Comparison of ENCODE assay signal across 8 mouse cellular contexts in the genomic region with DNA sequence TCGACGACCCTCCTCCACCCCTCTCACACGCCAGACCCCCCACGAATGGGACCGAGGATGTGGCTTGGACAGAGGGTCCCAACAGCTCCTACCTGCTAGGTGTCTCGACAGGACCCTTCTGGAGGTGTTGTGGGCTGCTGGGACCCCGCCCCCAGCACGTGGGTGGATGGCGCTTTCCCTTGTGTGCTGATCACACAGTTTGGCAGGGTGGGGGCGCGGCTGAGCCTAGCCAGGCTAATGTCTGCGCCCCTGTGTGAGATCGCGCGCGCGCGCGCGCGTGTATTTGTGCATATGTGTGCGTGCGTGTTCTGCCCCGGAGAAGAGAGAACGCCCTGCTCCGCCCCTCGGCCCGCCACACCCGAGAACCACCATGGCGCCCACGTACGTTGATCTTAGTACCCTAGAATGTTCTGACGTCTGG. TPM values are rescaled to one million over a fixed set of nuclear protein-coding genes. Genes with fewer than 3 reads are reported as not detected.
DNase-seq lines count a peak whose midpoint lies in the region; ATAC-seq and TF ChIP-seq lines count a peak whose summit lies in the region.

A gene (minus strand): TSS at position 321 of the 421 bp plus-strand sequence.

- H3K9ac ChIP-seq in heart, embryonic 14.5 days (ENCODE audit: low read length) = peak within 1 kb of the TSS; percentile 17; the same call in 1 of the 2 replicates
- peak within 1 kb of the TSS; percentile 71 for H3K9ac ChIP-seq in forebrain, embryonic 14.5 days (ENCODE audit: low read length)
- no peak within 1 kb of the TSS; the same call in 1 of the 2 replicates for H3K9ac ChIP-seq in stomach, postnatal 0 days (ENCODE audit: low read length)

- H3K4me1 ChIP-seq in heart, embryonic 14.5 days (ENCODE audit: control insufficient read depth in 2 of 2, insufficient read depth in 2 of 2, low read length in 2 of 2) = peaks cover 10% of the 10 kb centered on the region in 2 experiments; a peak in 2 of 4 replicates
- H3K4me1 ChIP-seq in forebrain, embryonic 14.5 days (ENCODE audit: control insufficient read depth, insufficient read depth, low read length) = peaks cover 6% of the 10 kb centered on the region
- no peaks in the 10 kb centered on the region for H3K4me1 ChIP-seq in stomach, postnatal 0 days (replicated peaks; ENCODE audit: control insufficient read depth, insufficient read depth)

- peak within 1 kb of the TSS; percentile 62 for H3K4me2 ChIP-seq in heart, embryonic 14.5 days (ENCODE audit: low read length)
- H3K4me2 ChIP-seq in forebrain, embryonic 14.5 days (ENCODE audit: low read length) = peak within 1 kb of the TSS; percentile 75
- H3K4me2 ChIP-seq in stomach, postnatal 0 days (replicated peaks; ENCODE audit: low read depth) = peak within 1 kb of the TSS; percentile 53

- 6% methylated on average over 33 of the region's 33 CpGs for WGBS in heart, embryonic 14.5 days
- WGBS in forebrain, embryonic 14.5 days = 3% methylated on average over 33 of the region's 33 CpGs
- WGBS in stomach, postnatal 0 days = 5% methylated on average over 31 of the region's 33 CpGs

- no peak within 1 kb of the TSS for H3K27ac ChIP-seq in heart, embryonic 14.5 days (replicated peaks in 1 of 2; ENCODE audit: control insufficient read depth in 1 of 2, insufficient read depth in 1 of 2, low read depth in 2 of 2, low read length in 2 of 2)
- peak within 1 kb of the TSS; percentile 76 for H3K27ac ChIP-seq in forebrain, embryonic 14.5 days (ENCODE audit: low read depth, low read length)
- no peak within 1 kb of the TSS for H3K27ac ChIP-seq in stomach, postnatal 0 days (replicated peaks)

- 0 out of 2 replicates have a peak, but pooled peaks have one; percentile 18 for ATAC-seq in heart, embryonic 14.5 days (ENCODE audit: insufficient number of reproducible peaks, insufficient read depth, low FRiP score, low read depth)
- ATAC-seq in forebrain, embryonic 14.5 days = peak; percentile 79
- ATAC-seq in megakaryocyte-erythroid progenitor cell, adult 5-6 weeks (replicated peaks; ENCODE audit: low FRiP score, low TSS enrichment, poor library complexity, severe bottlenecking) = peak; percentile 26
- peak; percentile 58 for ATAC-seq in stomach, postnatal 0 days (ENCODE audit: low FRiP score, low TSS enrichment)

- no peak for TF ChIP-seq EP300 in stomach, postnatal 0 days (optimal IDR thresholded peaks at IDR 0.05)

- H3K4me3 ChIP-seq in heart, embryonic 14.5 days (ENCODE audit: control insufficient read depth in 1 of 2, insufficient read depth in 1 of 2, low read depth in 1 of 2, low read length in 2 of 2) = peak within 1 kb of the TSS; percentile 14 to 27
- H3K4me3 ChIP-seq in forebrain, embryonic 14.5 days (ENCODE audit: low read depth, low read length) = peak within 1 kb of the TSS; percentile 45
- H3K4me3 ChIP-seq in stomach, postnatal 0 days (ENCODE audit: low read depth, low read length) = peak within 1 kb of the TSS; percentile 24

- H3K27me3 ChIP-seq in heart, embryonic 14.5 days (ENCODE audit: control insufficient read depth, insufficient read depth, low read length) = peaks cover 13% of the 10 kb centered on the region; the same call in 1 of the 2 replicates
- H3K27me3 ChIP-seq in forebrain, embryonic 14.5 days (replicated peaks; ENCODE audit: control insufficient read depth, insufficient read depth, low read length) = no peaks in the 10 kb centered on the region
- H3K27me3 ChIP-seq in stomach, postnatal 0 days (ENCODE audit: control insufficient read depth, insufficient read depth, low read length) = no peaks in the 10 kb centered on the region

- H3K36me3 ChIP-seq in heart, embryonic 14.5 days (ENCODE audit: control insufficient read depth, insufficient read depth, low read length) = no peaks in the 10 kb centered on the region
- H3K36me3 ChIP-seq in forebrain, embryonic 14.5 days (ENCODE audit: control insufficient read depth, insufficient read depth, low read length) = no peaks in the 10 kb centered on the region; the same call in 1 of the 2 replicates
- no peaks in the 10 kb centered on the region for H3K36me3 ChIP-seq in stomach, postnatal 0 days (ENCODE audit: control insufficient read depth, insufficient read depth, low read length)

- H3K9me3 ChIP-seq in heart, embryonic 14.5 days (ENCODE audit: control insufficient read depth, low read length) = no peaks in the 10 kb centered on the region
- no peaks in the 10 kb centered on the region for H3K9me3 ChIP-seq in forebrain, embryonic 14.5 days (replicated peaks; ENCODE audit: control insufficient read depth, low read length)
- H3K9me3 ChIP-seq in stomach, postnatal 0 days (ENCODE audit: control insufficient read depth, low read length) = no peaks in the 10 kb centered on the region

- no peak for DNase-seq in heart, adult 18-20 months
- peak; percentile 74 for DNase-seq in ZHBTc4 (ENCODE audit: low read depth, low spot score)
- DNase-seq in forebrain, embryonic 14.5 days (ENCODE audit: low spot score) = peak; percentile 86
- peak; percentile 83 for DNase-seq in layer of hippocampus, adult 9-11 months
- DNase-seq in stomach, postnatal 0 days (ENCODE audit: low spot score) = peak; percentile 58
- no peak for DNase-seq in natural killer cell, adult 2 months (ENCODE audit: low spot score in 2 of 2)

- TF ChIP-seq CTCF in stomach, postnatal 0 days (IDR thresholded peaks at IDR 0.05; ENCODE audit: low read depth) = no peak

RNA-seq across cellular contexts. Expression of the gene that starts here (rescaled TPM):
- polyA plus RNA-seq in heart, embryonic 14.5 days (2014; fragmentation: Nextera tagmentation; extraction: Ambion mirVana) = 0.55 and 0.78 TPM in 2 replicates
- total RNA-seq in heart, adult 18-20 months (2021) = 1 to 10 TPM in 1 of 2 experiments, under 1 TPM in 1; 0.36 to 1.3 TPM
- polyA plus RNA-seq in forebrain, embryonic 14.5 days (2014; fragmentation: Nextera tagmentation; extraction: Ambion mirVana) = 133 and 153 TPM in 2 replicates
- total RNA-seq in megakaryocyte-erythroid progenitor cell, adult 5-6 weeks (2014; fragmentation: Nextera tagmentation) = 0.42 TPM in 1 of 2 replicates, not detected in the other
- total RNA-seq in megakaryocyte-erythroid progenitor cell, adult 5-6 weeks (2017) = not detected in 2 replicates
- 6.7 and 7.2 TPM in 2 replicates for polyA plus RNA-seq in stomach, postnatal 0 days (2015; fragmentation: Nextera tagmentation; extraction: Ambion mirVana)

Comparison
In these comparisons a context has a peak if more than half of its experiments do, and no peak if none do; other contexts are left out.
1. RNA of the gene that starts here (polyA plus RNA-seq): 133 to 153 TPM in forebrain, embryonic 14.5 days; 6.7 to 7.2 TPM in stomach, postnatal 0 days and 0.55 to 0.78 TPM in heart, embryonic 14.5 days; every median in the first group is over 10 times any median in the second.
2. Peak in ATAC-seq, H3K4me3 ChIP-seq, H3K9ac ChIP-seq and H3K4me2 ChIP-seq in heart, embryonic 14.5 days; RNA of the gene not detected or under 1 TPM.
3. Peak in ATAC-seq in megakaryocyte-erythroid progenitor cell, adult 5-6 weeks; RNA of the gene not detected or under 1 TPM.
4. ATAC-seq: peak in every context shown above with its lines; median percentile 79 in forebrain, embryonic 14.5 days; 58 in stomach, postnatal 0 days; 26 in megakaryocyte-erythroid progenitor cell, adult 5-6 weeks; 18 in heart, embryonic 14.5 days.
5. DNase-seq: peak in ZHBTc4 (single experiment), forebrain, embryonic 14.5 days (single experiment), layer of hippocampus, adult 9-11 months (single experiment) and stomach, postnatal 0 days (single experiment); none in heart, adult 18-20 months (0 of 2) and natural killer cell, adult 2 months (0 of 2).
6. Peak in every context shown above with its lines, with median percentiles within 50 percentile points of each other: H3K4me2 ChIP-seq and H3K4me3 ChIP-seq.